Mouse (Mus musculus) MEL (cell line): ENCODE data around the gene Ccdc187.

Source experiments
- CTCF ChIP-seq, 3 experiments: IDR thresholded peaks in 2 of 3; conservative IDR thresholded peaks in 1 of 3; 2 replicates each; pipeline ENCODE4 v1.5.1; 2011 to 2012; ENCODE audit warnings: low read length in 3 of 3, low read depth in 2 of 3, mild to moderate bottlenecking in 2 of 3, improper control_type of control experiment in 1 of 3, inconsistent platforms in 1 of 3, mixed read lengths in 1 of 3, moderate library complexity in 1 of 3; ENCODE audit not compliant: control insufficient read depth in 1 of 3, insufficient read depth in 1 of 3, poor library complexity in 1 of 3, severe bottlenecking in 1 of 3
- EP300 ChIP-seq, 2 experiments: IDR thresholded peaks; 2 replicates each; pipeline ENCODE4 v1.6.1; 2011; ENCODE audit warnings: improper control_type of control experiment in 2 of 2, low read length in 2 of 2, low read depth in 1 of 2, mild to moderate bottlenecking in 1 of 2
- ETS1 ChIP-seq: IDR thresholded peaks from 2 replicates; pipeline ENCODE4 v1.6.1; 2012; ENCODE audit warnings: low read depth, mild to moderate bottlenecking, inconsistent platforms, low read length, improper control_type of control experiment, moderate library complexity
- MAFK ChIP-seq: IDR thresholded peaks from 2 replicates; pipeline ENCODE4 v1.6.1; 2011; ENCODE audit warnings: low read depth, mild to moderate bottlenecking, low read length, improper control_type of control experiment, borderline replicate concordance
- POLR2A ChIP-seq, 2 experiments: IDR thresholded peaks; 2 replicates each; pipeline ENCODE4 v1.6.1; 2011 to 2012; ENCODE audit warnings: low read length in 2 of 2, mild to moderate bottlenecking in 2 of 2, control low read depth in 1 of 2, improper control_type of control experiment in 1 of 2, low read depth in 1 of 2, moderate library complexity in 1 of 2; ENCODE audit not compliant: control insufficient read depth in 1 of 2, insufficient read depth in 1 of 2, poor library complexity in 1 of 2
- ZKSCAN1 ChIP-seq: IDR thresholded peaks from 2 replicates; pipeline ENCODE4 v1.6.1; 2012; ENCODE audit warnings: low read depth, mild to moderate bottlenecking, inconsistent platforms, low read length, improper control_type of control experiment, moderate library complexity

DNA sequence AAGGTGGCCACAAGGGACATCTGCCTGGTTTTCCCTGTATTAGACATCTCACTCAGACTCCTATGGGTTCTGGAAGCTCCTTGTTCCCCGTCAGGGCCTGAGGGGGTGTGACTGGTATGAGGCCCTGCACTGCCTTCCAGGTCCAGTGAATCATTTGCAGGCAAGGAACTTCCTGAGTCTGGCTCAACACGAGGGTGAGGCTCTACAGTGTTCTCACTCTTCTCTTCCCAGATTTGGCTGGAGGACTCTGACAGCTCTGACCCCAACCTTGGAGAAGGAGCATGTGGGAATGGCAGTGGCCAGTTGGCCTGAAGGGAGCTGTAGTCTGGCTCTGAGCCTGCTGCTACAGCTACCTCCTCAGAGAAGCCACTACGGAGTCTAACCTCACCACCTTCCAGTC is 46.8 kb downstream of the Ccdc187 start:
- TF ChIP-seq ETS1 (no peak), CTCF (IDR thresholded peaks at IDR 0.05 in 2 of 3, conservative IDR thresholded peaks at IDR 0.05 in 1 of 3; ENCODE audit: control insufficient read depth in 1 of 3, insufficient read depth in 1 of 3, low read depth in 2 of 3, low read length in 3 of 3, poor library complexity in 1 of 3, severe bottlenecking in 1 of 3) (no peak), EP300 (IDR thresholded peaks at IDR 0.05; ENCODE audit: low read depth in 1 of 2, low read length in 2 of 2) (no peak), MAFK (no peak), ZKSCAN1 (no peak), POLR2A (IDR thresholded peaks at IDR 0.05; ENCODE audit: control insufficient read depth in 1 of 2, insufficient read depth in 1 of 2, low read depth in 1 of 2, low read length in 2 of 2, poor library complexity in 1 of 2) (no peak)
